Mouse (Mus musculus): ENCODE measurements around the gene Cdh23.

Gene Cdh23

GRCm38 (mm10) chr10:60456662-60457397 is 239.5 kb downstream of the Cdh23 start:
- DNase-seq: no peak

DNA sequence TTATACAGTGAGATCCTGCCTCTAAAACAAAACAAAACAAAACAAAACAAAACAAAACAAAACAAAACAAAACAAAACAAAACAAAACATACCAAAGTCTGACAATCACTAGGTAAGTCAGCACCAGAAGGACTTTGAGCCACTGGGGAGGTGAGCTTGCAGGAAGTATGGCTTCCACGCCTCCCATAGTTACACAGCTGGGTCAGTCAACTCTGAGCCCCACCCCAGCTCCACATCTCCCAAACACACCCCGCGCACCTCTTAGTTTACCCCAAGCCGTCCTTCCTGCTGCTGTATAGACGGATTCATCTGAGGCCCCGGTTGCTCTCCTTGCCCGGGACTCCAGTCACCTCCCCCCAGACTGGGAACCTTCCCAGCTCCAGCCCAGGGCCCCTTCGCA is 241.1 kb downstream of the Cdh23 start:
- DNase-seq: no peak

GRCm38 (mm10) chr10:60447186-60447585 is 249.1 kb downstream of the Cdh23 start:
- no peak for DNase-seq

GRCm38 (mm10) chr10:60445031-60445593 is 251.2 kb downstream of the Cdh23 start:
- peak; percentile 7 for DNase-seq

GRCm38 (mm10) chr10:60443078-60443477 is 253.2 kb downstream of the Cdh23 start:
- no peak for DNase-seq

DNA sequence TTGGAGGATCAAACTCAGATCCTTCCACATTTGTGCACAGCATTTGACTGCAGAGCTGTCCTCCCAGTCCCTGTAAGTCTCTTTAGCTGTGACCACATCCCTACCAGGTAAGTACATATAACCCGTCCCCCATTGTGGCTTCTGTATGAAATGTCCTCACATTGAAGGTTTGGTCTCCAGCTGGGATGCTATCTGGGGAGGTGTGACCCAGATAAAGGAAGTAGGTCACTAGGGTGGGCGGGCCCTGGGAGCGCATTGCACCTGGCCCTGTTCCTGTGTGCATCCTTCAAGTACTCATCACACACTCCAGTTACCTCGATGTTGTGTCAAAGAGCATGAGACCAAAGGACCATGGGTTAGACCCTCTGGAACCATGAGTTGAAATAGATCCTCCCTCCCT is 254.0 kb downstream of the Cdh23 start:
- DNase-seq: no peak

DNA sequence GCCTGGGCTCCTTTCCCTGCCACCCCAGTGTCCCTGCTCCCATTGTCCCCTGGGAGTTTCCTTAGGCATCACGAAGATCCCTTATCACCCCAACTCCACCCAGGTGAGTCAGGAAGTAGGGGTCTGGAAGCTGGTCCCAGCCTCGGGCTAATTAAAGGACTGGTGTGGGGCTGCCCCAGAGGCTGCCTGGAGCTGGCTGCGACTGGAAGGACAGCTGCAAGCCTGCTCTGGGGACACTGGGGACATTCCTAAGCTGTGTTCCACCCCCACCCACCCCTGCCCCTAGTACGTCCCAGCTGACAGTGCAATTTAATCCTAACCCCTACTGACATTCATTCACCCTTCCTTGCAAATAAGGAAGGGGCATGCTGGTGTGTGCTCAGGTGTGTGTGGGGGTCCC is 263.6 kb downstream of the Cdh23 start:
- no peak for DNase-seq

GRCm38 (mm10) chr10:60430591-60430990 is 265.7 kb downstream of the Cdh23 start:
- DNase-seq: no peak

DNA sequence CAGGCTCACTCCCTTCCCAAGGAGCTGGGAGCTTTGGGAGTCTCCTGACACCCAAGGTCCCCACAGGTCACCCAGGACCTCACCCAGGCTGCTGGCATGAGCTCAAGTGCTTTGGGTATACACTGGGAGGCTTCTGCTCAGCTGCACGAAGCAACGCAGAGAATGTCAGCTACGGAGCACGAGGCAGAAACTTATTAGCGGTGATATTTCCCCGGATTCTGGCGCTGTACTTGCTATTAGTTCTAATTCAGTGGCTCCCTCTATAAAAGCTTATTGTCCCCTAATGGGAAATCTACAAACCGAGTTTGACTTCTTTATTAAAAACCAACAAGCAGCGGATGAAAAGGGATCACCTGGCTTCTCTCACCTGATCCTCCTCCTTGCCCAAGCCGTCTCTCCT is 266.3 kb downstream of the Cdh23 start:
- DNase-seq: no peak

DNA sequence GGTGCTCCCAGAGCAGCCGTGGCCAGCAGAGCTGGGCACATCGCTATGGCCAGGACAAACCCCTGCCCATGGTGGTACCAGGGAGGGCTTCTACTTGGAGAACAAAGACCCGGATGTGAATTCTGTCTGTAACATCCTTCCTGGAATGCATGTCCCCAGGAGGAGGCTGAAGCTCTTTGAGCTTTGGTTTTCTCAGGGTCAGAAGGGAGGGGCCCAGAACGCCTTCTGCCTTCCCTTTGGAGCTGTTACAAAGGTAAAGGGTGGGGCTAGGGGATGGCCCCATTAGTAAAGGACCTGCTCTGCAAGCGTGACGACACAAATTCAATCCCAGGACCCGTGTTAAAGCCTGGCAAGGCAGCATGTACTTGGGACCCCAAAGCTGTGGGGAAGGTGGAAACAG is 273.5 kb downstream of the Cdh23 start:
- DNase-seq: no peak

DNA sequence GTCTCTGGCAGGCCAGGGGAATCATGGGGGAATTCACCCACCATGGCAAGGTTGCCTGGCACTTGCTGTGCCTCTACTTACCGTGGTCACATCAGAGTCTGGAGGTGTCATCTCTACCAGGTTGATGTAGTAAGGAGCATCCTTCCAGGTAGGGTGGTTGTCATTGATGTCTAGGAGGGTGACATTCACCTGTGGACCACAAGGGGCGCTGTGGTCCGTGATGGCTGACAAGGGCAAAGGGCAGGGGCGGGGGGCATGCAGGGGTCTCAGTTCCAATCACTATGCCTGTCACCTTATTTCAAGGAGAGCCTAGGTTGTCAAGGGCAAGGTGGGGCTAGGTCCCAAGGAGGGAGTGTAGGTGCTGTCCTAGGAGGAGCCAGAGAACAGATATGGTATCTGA is 276.7 kb downstream of the Cdh23 start:
- no peak for DNase-seq

DNA sequence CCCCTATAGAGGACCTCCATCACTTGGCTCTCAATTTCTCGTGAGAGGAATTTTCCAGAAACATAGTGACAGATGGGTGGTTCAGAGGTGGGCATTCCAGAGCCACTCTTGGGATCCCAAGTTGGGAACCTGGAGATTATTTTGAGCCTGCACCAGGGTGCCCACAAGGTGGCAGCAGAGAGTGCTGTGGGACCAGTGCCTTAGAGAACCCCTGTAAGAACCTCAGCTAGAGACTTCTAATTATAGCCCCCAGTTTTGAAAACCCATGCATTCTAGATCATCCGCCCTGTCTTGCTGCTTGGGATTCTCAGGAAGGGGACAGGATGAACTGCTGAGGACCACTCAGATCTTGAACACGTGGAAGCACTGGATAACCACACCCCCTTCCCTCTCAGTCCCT is 278.2 kb downstream of the Cdh23 start:
- peak; percentile 39 for DNase-seq

- peak; percentile 9 for DNase-seq
Measured at GRCm38 (mm10) chr10:60417041-60417440, 279.2 kb downstream of the Cdh23 start.

- DNase-seq: no peak
Measured at GRCm38 (mm10) chr10:60413756-60414155, 282.5 kb downstream of the Cdh23 start.

DNA sequence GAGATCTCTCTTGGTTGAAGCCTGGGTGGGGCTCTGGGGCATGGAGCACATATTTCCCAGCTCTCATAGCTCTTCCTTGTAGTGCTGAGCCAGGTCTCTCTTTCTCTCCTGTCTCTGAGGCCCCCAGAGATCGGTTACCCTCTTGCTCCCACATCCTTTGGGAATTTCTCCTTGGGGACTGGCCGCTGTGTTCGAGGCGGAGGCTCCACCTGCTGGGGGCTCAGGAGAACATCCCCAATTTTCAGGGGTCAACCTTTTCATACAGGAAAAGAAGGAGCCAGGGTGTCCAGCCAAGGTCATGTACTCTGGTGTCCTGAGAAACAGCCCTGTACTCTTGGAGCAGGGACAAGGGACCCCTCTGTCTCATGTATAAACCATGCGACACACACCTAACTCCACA is 284.5 kb downstream of the Cdh23 start:
- DNase-seq: no peak

DNA sequence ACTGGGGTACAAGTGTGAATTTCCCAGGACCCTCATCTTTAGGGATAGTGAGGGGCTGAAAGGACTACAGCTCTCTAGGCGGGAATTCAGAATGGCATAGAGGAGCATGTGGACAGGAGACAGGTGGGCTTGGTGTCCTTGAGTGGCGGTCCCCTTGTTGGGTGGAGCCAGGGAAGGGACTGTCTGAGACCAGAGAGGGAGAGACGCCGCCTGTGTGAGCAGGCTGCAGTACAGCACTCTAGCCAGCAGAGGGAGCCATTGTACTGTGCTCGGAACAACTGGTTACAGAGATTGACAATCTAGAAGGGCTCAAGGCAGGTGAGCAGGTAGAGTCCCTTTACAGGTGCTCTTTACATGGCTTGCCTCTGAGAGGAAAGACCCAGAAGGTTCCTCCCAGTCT is 288.5 kb downstream of the Cdh23 start:
- peak; percentile 37 for DNase-seq

DNA sequence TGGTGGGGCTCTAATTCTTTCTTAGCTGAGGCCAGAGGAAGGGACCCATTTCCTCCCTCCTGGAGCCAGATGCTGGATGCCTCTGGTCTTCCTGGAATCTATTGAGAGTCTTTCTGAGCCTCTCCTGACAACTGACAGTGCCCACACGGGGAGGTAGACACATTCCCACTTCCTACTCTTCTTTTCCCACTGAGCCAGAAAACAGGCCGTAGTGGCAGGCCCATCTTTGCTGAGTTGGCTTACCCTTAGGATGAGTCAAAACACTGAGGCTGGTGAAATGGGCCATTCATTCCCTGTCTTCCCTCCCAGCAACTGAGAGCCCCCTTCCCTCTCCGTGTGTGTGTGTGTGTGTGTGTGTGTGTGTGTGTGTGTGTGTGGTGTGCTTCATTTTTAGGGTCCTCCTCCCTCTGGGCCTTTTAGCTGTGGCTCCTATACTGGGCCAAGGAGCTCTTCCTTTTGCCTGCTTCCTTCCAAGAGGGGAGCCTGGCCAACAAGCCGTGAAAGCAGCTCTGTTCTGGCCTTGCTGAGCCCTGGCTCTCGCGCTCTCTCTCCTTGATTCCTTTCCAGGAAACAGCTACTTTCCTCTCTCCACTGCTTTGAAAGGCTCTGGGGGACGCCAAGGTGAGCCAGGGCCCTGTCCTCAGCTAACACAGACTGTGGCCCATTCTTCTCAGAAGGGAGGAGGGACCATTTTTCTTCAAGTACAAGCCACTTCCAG is 290.7 kb downstream of the Cdh23 start:
- no peak for DNase-seq

GRCm38 (mm10) chr10:60400507-60401295 is 295.6 kb downstream of the Cdh23 start:
- no peak for DNase-seq

DNA sequence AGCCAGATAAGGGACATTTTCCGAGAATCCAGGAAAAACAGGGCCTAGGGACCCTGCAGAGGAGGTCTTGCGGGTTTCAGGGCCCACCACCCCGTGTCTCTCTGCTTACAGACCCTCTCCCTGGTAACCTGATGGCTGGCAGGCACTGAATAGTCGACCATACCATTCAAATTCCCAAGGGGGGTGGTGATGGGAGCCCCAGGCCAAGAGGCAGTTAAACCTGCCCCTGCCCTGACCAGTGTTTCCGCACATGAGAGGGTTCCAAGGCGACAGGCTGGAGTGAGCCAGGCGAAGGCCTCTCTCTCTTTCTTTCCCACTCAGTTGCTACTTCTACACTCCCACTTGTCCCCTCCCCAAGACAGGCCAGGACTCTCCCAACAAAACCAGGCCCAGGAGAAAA is 296.8 kb downstream of the Cdh23 start, which contains the start of gene Gm17455:
Gm17455 (plus strand) TSS at position 278 of the 400 bp plus-strand sequence.
- DNase-seq: no peak

GRCm38 (mm10) chr10:60398051-60398814 is 298.1 kb downstream of the Cdh23 start:
- DNase-seq: no peak

- no peak for DNase-seq
Measured at GRCm38 (mm10) chr10:60395605-60396004, 300.7 kb downstream of the Cdh23 start.

DNA sequence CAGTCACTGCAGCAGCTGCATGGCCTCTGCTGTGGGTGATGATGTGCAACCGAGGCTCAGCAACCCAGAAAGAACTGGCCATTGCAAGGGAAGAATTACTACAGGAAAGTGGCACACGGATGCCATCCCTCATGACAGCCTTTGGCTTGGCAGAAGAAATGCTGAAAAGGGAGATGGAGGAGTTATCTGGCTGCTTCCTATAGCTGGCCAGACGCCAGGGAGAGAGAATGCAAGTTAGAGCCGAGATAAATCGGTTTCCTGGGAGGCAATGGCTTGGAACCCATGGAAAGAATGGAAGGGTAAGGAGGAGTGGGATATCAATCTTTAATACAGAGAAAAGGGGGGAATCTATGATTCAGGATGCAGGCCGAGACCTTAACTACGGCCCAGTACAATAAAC is 301.4 kb downstream of the Cdh23 start:
- DNase-seq: no peak

DNA sequence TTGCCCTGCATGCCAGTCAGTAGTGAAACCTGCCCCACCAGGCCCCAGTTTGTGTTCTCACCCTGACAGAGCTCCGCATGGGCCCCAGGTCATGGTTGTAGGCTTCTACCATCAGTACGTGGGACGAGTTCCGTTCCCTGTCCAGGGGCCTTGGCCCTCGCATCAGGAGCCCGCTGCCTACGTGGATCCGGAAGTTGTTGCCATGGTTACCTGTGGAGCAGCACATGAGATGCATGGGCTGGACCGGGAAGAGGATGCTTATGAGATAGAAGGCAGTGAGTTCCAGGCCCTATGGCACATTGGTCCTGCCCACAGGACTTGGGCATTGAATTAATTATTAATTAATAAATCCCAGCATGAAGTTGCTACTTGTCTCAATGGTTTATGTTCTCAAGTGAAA is 304.6 kb downstream of the Cdh23 start:
- no peak for DNase-seq

Measured in kidney, adult 11 months (tissue).